8 mouse cellular contexts compared by ENCODE assay signal in genomic region chrX:68678333-68678740, GRCm38 (mm10). TPM values are rescaled to one million over a fixed set of nuclear protein-coding genes. Genes with fewer than 3 reads are reported as not detected.
A peak's percentile ranks its signal among the peaks of the same experiment; 100 is the strongest.
DNase-seq lines count a peak whose midpoint lies in the region; ATAC-seq lines count a peak whose summit lies in the region.

Gene Fmr1 (plus strand): TSS chrX:68678541.

- peak within 1 kb of the TSS; percentile 27 for H3K4me2 ChIP-seq in hindbrain, embryonic 11.5 days (replicated peaks; ENCODE audit: low read depth, low read length)

- peak within 1 kb of the TSS; percentile 89 for H3K27ac ChIP-seq in hindbrain, embryonic 11.5 days (ENCODE audit: low read depth, low read length)

- 9% methylated on average over 23 of the region's 49 CpGs for WGBS in hindbrain, embryonic 11.5 days

- no peaks in the 10 kb centered on the region for H3K9me3 ChIP-seq in hindbrain, embryonic 11.5 days (ENCODE audit: control insufficient read depth, low read length)

- peak; percentile 96 for DNase-seq in Muller cell, postnatal 12 days (ENCODE audit: inconsistent ontology term)
- DNase-seq in cerebellum, adult 9-11 months, result peak; percentile 97
- DNase-seq in frontal cortex, adult 2 months (ENCODE audit: extremely low spot score in 1 of 2, low spot score in 1 of 2), result peak; percentile 90 to 96
- DNase-seq in hindbrain, embryonic 11.5 days (ENCODE audit: low spot score), result peak; percentile 95
- DNase-seq in layer of hippocampus, postnatal 10 days (ENCODE audit: low spot score in 2 of 2), result peak; percentile 95 to 96
- DNase-seq in lung, postnatal 10 days, result peak; percentile 98
- DNase-seq in ovary, postnatal 36 days (ENCODE audit: low spot score), result peak; percentile 96
- DNase-seq in thymus, postnatal 25 days, result peak; percentile 97

- peak within 1 kb of the TSS; percentile 81 for H3K9ac ChIP-seq in hindbrain, embryonic 11.5 days (ENCODE audit: low read depth, low read length)

- H3K36me3 ChIP-seq in hindbrain, embryonic 11.5 days (ENCODE audit: control insufficient read depth, insufficient read depth, low read length), result no peaks in the 10 kb centered on the region

- peak; percentile 98 for ATAC-seq in hindbrain, embryonic 11.5 days (ENCODE audit: low FRiP score)

- peak within 1 kb of the TSS; percentile 61 for H3K4me3 ChIP-seq in hindbrain, embryonic 11.5 days (ENCODE audit: low read depth, low read length)

- H3K27me3 ChIP-seq in hindbrain, embryonic 11.5 days (ENCODE audit: control insufficient read depth, insufficient read depth, low read length), result no peaks in the 10 kb centered on the region

- no peaks in the 10 kb centered on the region for H3K4me1 ChIP-seq in hindbrain, embryonic 11.5 days (replicated peaks; ENCODE audit: control insufficient read depth, insufficient read depth, low read length)

RNA-seq across cellular contexts. Expression of gene Fmr1, which starts in this region (rescaled TPM):
- polyA plus RNA-seq in frontal cortex, adult 2 months (2012; rRNA removed), result 49.8 and 56.4 TPM in 2 replicates
- 67.7 and 68.4 TPM in 2 replicates for polyA plus RNA-seq in hindbrain, embryonic 11.5 days (2014; fragmentation: Nextera tagmentation; extraction: Ambion mirVana)
- 10 to 100 TPM; 58.0 to 60.1 TPM for total RNA-seq in layer of hippocampus, postnatal 10 days (2021)

Comparison
In these comparisons a context has a peak if more than half of its experiments do, and no peak if none do; other contexts are left out.
1. Peak in every context shown above with its lines: DNase-seq, ATAC-seq, H3K4me3 ChIP-seq and H3K27ac ChIP-seq.